Mouse (Mus musculus) brain, embryonic 14.5 days (tissue): ENCODE measurements around the gene Nhej1. TPM values are rescaled to one million over a fixed set of nuclear protein-coding genes. Genes with fewer than 3 reads are reported as not detected.

Experiments
- DNase-seq: peaks from one replicate; pipeline ENCODE4 v3.0.0-alpha.2; 2011; ENCODE audit warnings: low read depth
- CTCF ChIP-seq: fragments of 200-500 bp; IDR thresholded peaks from 2 replicates; pipeline ENCODE4 v1.5.1; 2012; ENCODE audit warnings: inconsistent platforms, mild to moderate bottlenecking, moderate library complexity, borderline replicate concordance; ENCODE audit not compliant: insufficient read depth, insufficient read length; ENCODE audit errors: extremely low read depth
- POLR2A ChIP-seq: fragments of 200-500 bp; IDR thresholded peaks from 2 replicates; pipeline ENCODE4 v1.6.1; 2012; ENCODE audit warnings: mild to moderate bottlenecking, inconsistent platforms, borderline replicate concordance; ENCODE audit not compliant: poor library complexity, insufficient read depth, insufficient read length, severe bottlenecking; ENCODE audit errors: extremely low read depth
- polyA plus RNA-seq: library from polyadenylated mRNA; depleted of rRNA; stranded (reverse); fragments of >200 nt; gene quantifications from 2 replicates; pipeline ENCODE4 v1.2.3, GENCODE M21; 2012; rRNA removed

Gene Nhej1
- polyA plus RNA-seq, result 2.4 and 2.6 TPM in 2 replicates

DNA sequence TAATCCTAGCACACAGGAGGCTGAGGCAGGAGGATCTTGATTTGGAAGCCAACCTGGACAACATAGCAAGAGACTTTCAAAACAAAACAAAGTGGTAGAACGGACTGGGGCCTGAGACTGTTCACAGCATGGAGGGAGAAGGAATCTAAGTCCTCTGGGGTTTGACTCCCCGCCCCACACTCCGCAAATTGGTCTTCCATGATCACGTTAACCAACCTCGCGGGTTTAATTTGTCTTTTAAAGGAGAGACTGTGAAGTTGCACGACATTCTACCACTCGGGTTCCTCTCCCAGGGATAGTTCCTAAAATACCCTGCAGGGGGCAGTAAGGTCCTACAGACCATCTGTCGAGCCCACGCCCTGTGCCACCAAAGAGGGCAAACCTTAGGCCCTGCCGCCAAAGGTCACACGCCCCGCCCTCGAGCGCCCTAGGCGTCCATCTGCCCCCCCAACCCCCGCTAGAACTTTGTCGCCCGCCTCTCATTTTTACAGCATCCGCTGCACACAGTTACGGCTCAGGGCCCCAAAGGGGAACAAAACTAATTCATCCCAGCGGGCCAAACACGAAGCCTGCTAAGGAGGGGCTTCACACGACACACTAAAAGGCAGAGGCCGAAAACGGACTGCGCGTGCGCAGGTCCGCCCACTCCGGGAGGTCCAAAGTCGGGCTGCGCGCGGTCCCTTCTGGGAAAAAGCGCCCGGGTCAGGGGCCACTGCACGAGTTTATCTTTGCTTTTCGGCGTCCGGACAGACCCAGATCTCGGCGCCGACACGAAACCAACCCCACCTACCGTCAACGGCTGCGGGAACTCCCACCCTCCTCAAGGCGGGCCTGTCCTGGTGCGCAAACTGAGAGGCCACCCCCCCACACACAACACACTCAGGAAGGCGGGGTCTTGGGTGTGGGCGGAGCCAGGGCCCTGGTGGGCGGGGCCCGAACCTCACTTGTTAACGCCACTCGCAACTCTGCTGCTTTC, at the start of gene Nhej1:
Gene Nhej1, minus strand, starts transcription at position 855 of the 976 bp plus-strand sequence.
- peak; percentile 83 for TF ChIP-seq CTCF
- TF ChIP-seq POLR2A, result peak; percentile 14; the same call in 1 of the 2 replicates
- peak; percentile 98 for DNase-seq

DNA sequence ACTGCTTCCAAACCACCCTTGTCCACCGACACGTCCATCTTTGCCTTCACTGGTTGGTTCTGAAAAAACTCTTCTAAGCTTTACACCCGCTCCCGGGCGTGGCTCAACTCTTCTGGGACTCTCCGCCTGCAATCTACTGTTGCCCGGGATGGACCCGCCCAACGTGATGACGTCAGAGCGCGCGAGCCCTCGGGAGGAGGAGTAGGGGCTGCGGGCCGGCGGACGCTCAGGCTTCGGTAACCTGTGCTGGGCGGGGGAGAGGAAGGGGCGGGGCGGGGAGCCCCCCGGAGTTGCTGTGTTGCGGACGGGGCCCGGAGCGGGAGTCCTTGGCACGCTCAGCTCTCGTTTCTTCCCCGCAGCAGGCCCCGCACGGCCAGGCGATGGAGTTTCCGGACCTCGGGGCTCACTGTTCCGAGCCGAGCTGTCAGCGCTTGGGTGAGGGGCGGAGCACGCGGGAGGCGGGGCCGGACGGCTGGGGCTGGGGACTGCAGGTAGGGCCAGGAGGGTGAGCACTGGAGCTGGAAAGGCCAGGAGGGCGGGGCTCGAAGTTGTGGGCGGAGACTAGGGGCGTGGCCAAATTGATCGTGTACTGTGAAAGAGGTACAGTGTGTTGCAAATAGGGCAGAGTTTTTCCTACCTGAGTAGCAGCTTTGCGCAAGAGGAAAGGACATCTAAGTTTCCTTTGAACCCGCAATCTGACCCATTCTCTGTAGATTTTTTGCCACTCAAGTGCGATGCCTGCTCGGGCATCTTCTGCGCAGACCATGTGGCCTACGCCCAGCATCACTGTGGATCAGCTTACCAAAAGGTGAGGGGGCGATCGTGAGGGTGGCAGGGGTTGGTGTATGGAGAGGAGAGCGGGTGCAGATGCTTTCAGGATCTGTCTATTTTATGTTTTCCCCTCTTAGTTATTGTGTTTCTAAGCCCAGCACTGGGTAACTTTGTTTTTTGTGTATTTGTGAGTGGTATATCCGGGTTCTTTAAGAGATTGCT, 43.8 kb upstream of the Nhej1 start, which contains the start of gene Zfand2b:
Gene Zfand2b, plus strand, starts transcription at position 175 of the 993 bp plus-strand sequence.
- TF ChIP-seq CTCF (no peak), POLR2A (peak; percentile 37; the same call in 1 of the 2 replicates)

GRCm38 (mm10) chr1:75168093-75168471, 43.1 kb upstream of the Nhej1 start:
- no peak for DNase-seq
- TF ChIP-seq CTCF (no peak), POLR2A (no peak)

More for the DNA sequence above, 43.8 kb upstream of the Nhej1 start, which contains the start of gene Zfand2b:
- peak; percentile 97 for DNase-seq

DNA sequence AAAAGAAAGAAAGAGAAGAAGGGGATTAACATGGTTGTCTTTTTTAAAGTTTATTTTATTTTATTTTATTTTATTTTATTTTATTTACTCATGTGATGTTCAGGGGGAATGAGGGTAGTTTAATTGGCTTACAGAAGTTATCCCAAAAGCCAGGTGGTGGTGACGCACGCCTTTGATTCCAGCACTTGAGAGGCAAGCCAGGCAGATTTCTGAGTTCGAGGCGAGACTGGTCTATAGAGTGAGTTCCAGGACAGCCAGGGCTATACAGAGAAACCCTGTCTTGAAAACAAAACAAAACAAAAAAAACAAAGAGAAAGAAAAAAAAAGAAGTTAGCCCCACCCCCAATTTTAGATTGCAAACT, 35.2 kb upstream of the Nhej1 start:
- TF ChIP-seq POLR2A (no peak), CTCF (no peak)
- DNase-seq, result no peak

- TF ChIP-seq POLR2A (no peak), CTCF (no peak)
- no peak for DNase-seq
Measured at GRCm38 (mm10) chr1:75159540-75160255, 34.7 kb upstream of the Nhej1 start.

GRCm38 (mm10) chr1:75158990-75159389, 34.0 kb upstream of the Nhej1 start:
- TF ChIP-seq CTCF, result no peak
- no peak for TF ChIP-seq POLR2A
- no peak for DNase-seq

GRCm38 (mm10) chr1:75155837-75156236, 30.8 kb upstream of the Nhej1 start:
- DNase-seq, result no peak
- TF ChIP-seq CTCF (no peak), POLR2A (no peak)

GRCm38 (mm10) chr1:75148727-75149126, 23.7 kb upstream of the Nhej1 start:
- no peak for DNase-seq
- TF ChIP-seq CTCF, result no peak
- TF ChIP-seq POLR2A, result no peak

DNA sequence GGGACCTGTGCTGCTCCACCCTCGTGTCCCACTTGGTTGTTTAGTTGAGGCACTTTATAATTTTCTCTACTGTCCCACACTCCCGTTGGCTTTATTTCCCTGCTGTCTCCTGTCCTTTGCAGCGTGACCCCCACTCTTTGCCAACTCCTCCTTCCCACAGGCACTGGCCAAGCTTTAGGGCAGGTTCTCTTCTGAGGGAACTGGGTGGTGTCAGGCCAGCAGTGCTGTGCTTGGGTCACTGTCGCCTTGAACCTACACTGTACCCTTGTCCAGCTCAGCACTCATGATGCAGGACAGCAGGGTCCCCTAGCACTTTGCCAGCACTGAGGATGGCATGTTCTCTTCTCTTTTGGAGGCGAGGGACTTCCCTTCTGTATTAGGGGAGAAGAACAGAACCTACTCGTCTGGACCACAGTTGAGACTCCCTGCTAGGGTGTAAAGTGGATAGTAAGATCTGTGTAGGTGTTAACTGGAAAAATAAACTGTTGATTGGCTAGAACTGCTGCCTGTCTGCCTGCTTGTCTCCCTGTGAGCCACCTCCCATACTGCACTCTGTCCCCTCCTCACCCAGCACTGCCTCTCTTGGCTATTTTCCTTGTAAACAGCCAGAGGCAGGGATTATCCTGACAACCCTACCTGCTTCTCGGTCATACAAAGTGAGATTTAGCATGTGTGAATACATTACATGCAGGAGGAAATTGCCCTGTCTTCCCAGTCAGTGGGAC, 22.6 kb upstream of the Nhej1 start:
- DNase-seq, result no peak
- TF ChIP-seq POLR2A (no peak), CTCF (no peak)

GRCm38 (mm10) chr1:75145589-75145988, 20.6 kb upstream of the Nhej1 start:
- TF ChIP-seq POLR2A (no peak), CTCF (no peak)
- DNase-seq, result no peak
